Mouse (Mus musculus): ENCODE measurements around the gene Ift81. TPM values are rescaled to one million over a fixed set of nuclear protein-coding genes. Genes with fewer than 3 reads are reported as not detected.

Gene Ift81
- total RNA-seq (2014; rRNA removed) (1.7 and 3.0 TPM in 2 replicates), polyA plus RNA-seq (2012; rRNA removed) (0.14 and 0.38 TPM in 2 replicates)

DNA sequence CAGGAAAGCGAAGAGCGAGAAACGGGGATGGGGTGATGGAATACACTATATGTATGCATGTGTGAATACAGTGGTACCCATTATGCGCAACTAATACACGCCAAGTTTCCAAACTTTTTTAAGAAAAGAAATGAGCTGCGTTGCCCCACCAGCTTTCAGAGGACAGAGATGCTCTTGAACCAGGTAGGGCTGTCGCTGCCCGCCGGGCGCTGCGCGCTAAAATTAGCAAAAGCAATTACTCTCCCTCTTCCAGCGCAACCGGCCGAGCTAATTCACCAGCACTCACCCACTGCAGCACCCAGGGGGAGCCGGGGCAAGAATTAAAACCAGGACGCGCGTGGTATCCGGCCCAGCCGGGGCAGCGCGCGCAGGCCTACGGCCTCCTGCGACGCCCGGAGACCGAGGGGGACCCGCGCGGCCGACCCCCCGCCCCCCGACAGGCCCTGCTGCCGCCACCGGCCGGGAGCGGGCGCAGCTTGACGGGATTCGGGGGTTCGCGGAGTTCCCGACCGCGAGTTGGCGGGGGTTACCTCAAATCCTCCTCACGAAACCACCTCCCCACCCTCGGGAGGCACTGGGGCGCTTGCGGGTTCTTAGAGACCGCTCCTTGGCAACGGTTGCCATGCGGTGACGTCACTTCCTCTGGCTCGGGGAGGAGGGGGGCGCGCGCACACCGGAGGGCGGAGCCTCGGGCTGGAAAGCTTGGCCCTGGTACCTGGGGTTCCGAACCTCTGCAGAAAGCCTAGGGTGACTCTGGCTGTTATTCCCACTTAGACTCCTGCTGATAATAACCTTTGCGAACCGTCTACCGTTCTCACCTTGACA, at the start of gene Ift81:
Gene Ift81, minus strand, starts transcription at position 611 of the 825 bp plus-strand sequence.
- Histone ChIP-seq H3K27me3 (ENCODE audit: control insufficient read depth, insufficient read depth, low read length) (no peaks in the 10 kb centered on the region), H3K36me3 (ENCODE audit: control insufficient read depth, insufficient read depth, low read length) (no peaks in the 10 kb centered on the region), H3K9ac (ENCODE audit: low read depth, low read length) (peak within 1 kb of the TSS; percentile 72), H3K27ac (replicated peaks; ENCODE audit: insufficient read depth, low read depth, low read length) (no peak within 1 kb of the TSS), H3K4me1 (ENCODE audit: control insufficient read depth, insufficient read depth, low read length) (peaks cover 3% of the 10 kb centered on the region; the same call in 1 of the 2 replicates), H3K4me3 (ENCODE audit: insufficient read depth, low read depth, low read length) (peak within 1 kb of the TSS; percentile 79), H3K79me2 (ENCODE audit: control insufficient read depth, insufficient read depth, low read length) (no peaks in the 10 kb centered on the region)
- WGBS: 6% methylated on average over 67 of the region's 67 CpGs
- DNase-seq (ENCODE audit: extremely low read depth, low read depth, low spot score): peak; percentile 70
- TF ChIP-seq POLR2A (IDR thresholded peaks at IDR 0.05; ENCODE audit: extremely low read depth, insufficient read depth, low read length): no peak
- TF ChIP-seq CTCF (IDR thresholded peaks at IDR 0.05; ENCODE audit: low read depth, low read length): no peak

DNA sequence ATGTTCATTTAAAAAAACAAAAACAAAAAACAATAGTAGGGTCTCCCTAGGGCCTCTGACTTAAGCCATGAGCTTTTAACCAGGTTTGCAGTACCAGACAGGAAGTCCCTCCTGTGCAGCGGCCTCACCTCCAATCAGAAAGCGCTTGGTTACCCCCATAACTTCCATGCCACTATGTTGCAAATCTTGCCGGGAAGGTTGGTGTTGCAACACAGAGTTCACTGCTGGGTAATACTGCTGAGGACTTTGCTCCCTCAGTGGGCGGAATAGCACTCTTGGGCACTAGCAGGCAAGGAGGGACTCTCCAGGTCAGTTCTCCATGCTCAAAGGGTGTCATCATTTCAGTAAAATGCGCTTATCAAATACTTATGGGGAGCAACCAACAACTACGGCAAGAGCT, 48.2 kb upstream of the Ift81 start:
- 23% methylated on average over 6 of the region's 6 CpGs for WGBS
- no peaks in the 10 kb centered on the region for H3K27me3 ChIP-seq (ENCODE audit: control insufficient read depth, insufficient read depth, low read length)
- H3K4me3 ChIP-seq (ENCODE audit: insufficient read depth, low read depth, low read length): no peak overlapping the region
- no peak overlapping the region for H3K9ac ChIP-seq (ENCODE audit: low read depth, low read length)
- H3K4me1 ChIP-seq (ENCODE audit: control insufficient read depth, insufficient read depth, low read length): no peaks in the 10 kb centered on the region; the same call in 1 of the 2 replicates
- peak; percentile 97 for DNase-seq (ENCODE audit: extremely low read depth, low read depth, low spot score)
- TF ChIP-seq POLR2A (IDR thresholded peaks at IDR 0.05; ENCODE audit: extremely low read depth, insufficient read depth, low read length) (no peak), CTCF (IDR thresholded peaks at IDR 0.05; ENCODE audit: low read depth, low read length) (no peak)
- no peaks in the 10 kb centered on the region for H3K36me3 ChIP-seq (ENCODE audit: control insufficient read depth, insufficient read depth, low read length)
- H3K79me2 ChIP-seq (ENCODE audit: control insufficient read depth, insufficient read depth, low read length): no peaks in the 10 kb centered on the region
- H3K27ac ChIP-seq (replicated peaks; ENCODE audit: insufficient read depth, low read depth, low read length): peak overlapping the region; percentile 25; the same call in 1 of the 2 replicates

DNA sequence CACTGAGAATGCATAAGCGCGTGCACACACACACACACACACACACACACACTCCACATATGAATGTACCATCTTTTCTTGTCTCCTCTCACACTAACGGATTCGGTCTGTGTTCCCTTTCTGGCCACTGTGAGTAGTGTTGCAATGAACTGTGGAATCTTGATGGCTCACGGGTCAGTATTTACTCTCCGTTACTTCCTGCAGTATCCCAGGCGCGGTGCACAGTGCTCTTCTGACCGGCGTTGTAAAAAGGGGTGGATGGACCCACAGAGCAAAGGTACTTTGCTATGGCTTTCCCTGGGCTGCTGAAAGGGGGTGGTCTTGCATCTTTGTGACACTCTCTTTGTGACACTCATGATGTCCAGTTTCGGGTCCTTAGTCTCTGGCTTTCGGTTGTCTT, 42.5 kb upstream of the Ift81 start:
- Histone ChIP-seq H3K4me1 (ENCODE audit: control insufficient read depth, insufficient read depth, low read length) (no peaks in the 10 kb centered on the region; the same call in 1 of the 2 replicates), H3K27me3 (ENCODE audit: control insufficient read depth, insufficient read depth, low read length) (no peaks in the 10 kb centered on the region), H3K79me2 (ENCODE audit: control insufficient read depth, insufficient read depth, low read length) (no peaks in the 10 kb centered on the region), H3K36me3 (ENCODE audit: control insufficient read depth, insufficient read depth, low read length) (no peaks in the 10 kb centered on the region), H3K27ac (replicated peaks; ENCODE audit: insufficient read depth, low read depth, low read length) (no peak overlapping the region), H3K9ac (ENCODE audit: low read depth, low read length) (no peak overlapping the region), H3K4me3 (ENCODE audit: insufficient read depth, low read depth, low read length) (no peak overlapping the region)
- TF ChIP-seq POLR2A (IDR thresholded peaks at IDR 0.05; ENCODE audit: extremely low read depth, insufficient read depth, low read length) (no peak), CTCF (IDR thresholded peaks at IDR 0.05; ENCODE audit: low read depth, low read length) (no peak)
- WGBS: 47% methylated on average over 12 of the region's 12 CpGs
- no peak for DNase-seq (ENCODE audit: extremely low read depth, low read depth, low spot score)

DNA sequence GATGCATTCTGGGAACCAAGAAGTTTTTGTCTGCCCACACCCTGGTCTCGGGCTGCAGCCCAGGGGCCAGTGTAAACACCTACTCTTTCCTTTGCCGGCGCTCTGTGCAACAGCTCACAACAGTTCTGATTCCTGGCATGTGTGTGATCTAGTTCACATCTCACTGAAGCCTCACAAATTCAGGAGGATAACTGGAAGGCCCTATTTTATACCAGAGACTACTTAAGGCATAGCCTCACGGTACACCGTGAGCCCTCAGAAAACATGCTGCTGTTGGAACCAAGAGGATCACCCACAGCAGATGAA, 39.9 kb upstream of the Ift81 start:
- no peaks in the 10 kb centered on the region for H3K36me3 ChIP-seq (ENCODE audit: control insufficient read depth, insufficient read depth, low read length)
- no peaks in the 10 kb centered on the region for H3K27me3 ChIP-seq (ENCODE audit: control insufficient read depth, insufficient read depth, low read length)
- H3K9ac ChIP-seq (ENCODE audit: low read depth, low read length): no peak overlapping the region
- no peaks in the 10 kb centered on the region for H3K79me2 ChIP-seq (ENCODE audit: control insufficient read depth, insufficient read depth, low read length)
- H3K4me1 ChIP-seq (ENCODE audit: control insufficient read depth, insufficient read depth, low read length): no peaks in the 10 kb centered on the region; the same call in 1 of the 2 replicates
- H3K4me3 ChIP-seq (ENCODE audit: insufficient read depth, low read depth, low read length): no peak overlapping the region
- TF ChIP-seq CTCF (IDR thresholded peaks at IDR 0.05; ENCODE audit: low read depth, low read length) (no peak), POLR2A (IDR thresholded peaks at IDR 0.05; ENCODE audit: extremely low read depth, insufficient read depth, low read length) (no peak)
- 92% methylated on average over 5 of the region's 5 CpGs for WGBS
- H3K27ac ChIP-seq (replicated peaks; ENCODE audit: insufficient read depth, low read depth, low read length): no peak overlapping the region
- no peak for DNase-seq (ENCODE audit: extremely low read depth, low read depth, low spot score)

DNA sequence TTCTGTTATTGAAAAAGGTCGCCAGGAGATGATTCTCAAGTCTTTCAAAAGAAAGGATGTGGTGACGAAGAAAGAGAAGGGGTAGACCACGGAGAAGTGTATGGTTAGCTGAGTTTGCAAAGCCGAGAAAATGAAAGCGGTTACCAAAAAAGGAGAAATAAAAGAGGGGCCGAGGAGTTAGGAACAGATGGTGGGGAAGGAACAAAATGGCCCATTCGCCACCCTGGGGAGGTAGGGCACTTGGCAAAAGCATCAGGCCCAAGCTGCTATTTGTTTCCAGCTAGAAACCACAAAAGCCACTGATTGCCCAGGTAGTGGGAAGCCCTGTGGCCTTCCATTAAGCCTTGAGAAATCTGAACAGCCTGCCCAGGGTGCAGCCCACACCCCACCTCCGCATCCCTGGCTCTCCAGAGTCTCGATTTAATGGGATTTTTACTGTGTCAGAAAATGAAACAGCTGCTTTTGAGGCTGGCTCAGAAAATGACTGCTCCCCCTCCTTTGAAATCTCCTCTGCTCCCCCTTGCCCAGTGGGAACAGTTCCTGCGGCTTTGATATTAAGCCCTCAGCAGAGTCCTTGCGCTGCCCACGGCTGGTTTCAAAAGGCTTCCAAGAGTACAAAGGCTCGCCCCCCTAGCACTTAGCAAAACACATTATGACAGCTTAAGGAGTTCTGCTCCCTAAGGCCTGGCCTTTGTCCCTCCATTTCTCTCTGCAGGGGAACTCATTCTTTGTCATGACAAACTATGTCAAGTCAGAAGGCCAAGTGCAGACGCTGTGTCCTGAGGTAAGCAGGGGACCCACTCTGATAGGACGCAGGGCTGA, 39.3 kb upstream of the Ift81 start:
- H3K4me1 ChIP-seq (ENCODE audit: control insufficient read depth, insufficient read depth, low read length): no peaks in the 10 kb centered on the region; the same call in 1 of the 2 replicates
- 88% methylated on average over 15 of the region's 15 CpGs for WGBS
- H3K27me3 ChIP-seq (ENCODE audit: control insufficient read depth, insufficient read depth, low read length): no peaks in the 10 kb centered on the region
- no peaks in the 10 kb centered on the region for H3K36me3 ChIP-seq (ENCODE audit: control insufficient read depth, insufficient read depth, low read length)
- no peak overlapping the region for H3K27ac ChIP-seq (replicated peaks; ENCODE audit: insufficient read depth, low read depth, low read length)
- no peak overlapping the region for H3K4me3 ChIP-seq (ENCODE audit: insufficient read depth, low read depth, low read length)
- no peaks in the 10 kb centered on the region for H3K79me2 ChIP-seq (ENCODE audit: control insufficient read depth, insufficient read depth, low read length)
- no peak overlapping the region for H3K9ac ChIP-seq (ENCODE audit: low read depth, low read length)
- DNase-seq (ENCODE audit: extremely low read depth, low read depth, low spot score): no peak
- no peak for TF ChIP-seq POLR2A (IDR thresholded peaks at IDR 0.05; ENCODE audit: extremely low read depth, insufficient read depth, low read length)
- TF ChIP-seq CTCF (IDR thresholded peaks at IDR 0.05; ENCODE audit: low read depth, low read length): no peak
